Mouse (Mus musculus) liver, embryonic 14.5 days (tissue): ENCODE measurements around the gene Tns3. TPM values are rescaled to one million over a fixed set of nuclear protein-coding genes. Genes with fewer than 3 reads are reported as not detected.

Experiments
- ATAC-seq: fragments of 200-750 bp; cut with Nextera tagmentation; 2 replicates; pipeline ENCODE4 v1.8.0; 2017; ENCODE audit warnings: moderate number of reproducible peaks, mild to moderate bottlenecking, moderate library complexity; ENCODE audit not compliant: insufficient read depth
- DNase-seq, 3 experiments: peaks; one replicate each; pipeline ENCODE4 v3.0.0-alpha.2; 2012 to 2013; ENCODE audit warnings: low read depth in 3 of 3, low spot score in 3 of 3
- H3K27ac ChIP-seq: fragments of 300-500 bp; sonication (generic); 2 replicates; pipeline ENCODE4 v1.5.1; 2014; ENCODE audit warnings: moderate library complexity, mild to moderate bottlenecking, control low read depth, inconsistent platforms
- H3K27me3 ChIP-seq: fragments of 300-500 bp; sonication (generic); 2 replicates; pipeline ENCODE4 v1.6.1; 2014; ENCODE audit warnings: mild to moderate bottlenecking, low read length, moderate library complexity; ENCODE audit not compliant: control insufficient read depth, insufficient read depth
- H3K36me3 ChIP-seq: fragments of 300-500 bp; sonication (generic); replicated peaks from 2 replicates; pipeline ENCODE4 v1.6.1; 2014; ENCODE audit warnings: low read depth; ENCODE audit not compliant: control insufficient read depth, insufficient read depth
- H3K4me1 ChIP-seq, 2 experiments: fragments of 200-500 bp in 1 of 2; fragments of 300-500 bp in 1 of 2; sonication (generic) in 1 of 2; replicated peaks; 2 replicates each; pipeline ENCODE4 v1.6.1; 2012 to 2014; ENCODE audit warnings: antibody characterized with exemption in 1 of 2, inconsistent platforms in 1 of 2, low read length in 1 of 2; ENCODE audit not compliant: control insufficient read depth in 2 of 2, insufficient read depth in 2 of 2
- H3K4me2 ChIP-seq: fragments of 300-500 bp; sonication (generic); 2 replicates; pipeline ENCODE4 v1.6.1; 2014; ENCODE audit warnings: low read depth, mild to moderate bottlenecking, control low read depth, moderate library complexity
- H3K4me3 ChIP-seq, 2 experiments: fragments of 200-500 bp in 1 of 2; fragments of 300-500 bp in 1 of 2; sonication (generic) in 1 of 2; 2 replicates each; pipeline ENCODE4 v1.5.1; 2012 to 2014; ENCODE audit warnings: low read depth in 2 of 2, low read length in 2 of 2, mild to moderate bottlenecking in 2 of 2, control low read depth in 1 of 2, inconsistent platforms in 1 of 2, moderate library complexity in 1 of 2; ENCODE audit not compliant: insufficient read depth in 1 of 2
- H3K9ac ChIP-seq: fragments of 300-500 bp; sonication (generic); replicated peaks from 2 replicates; pipeline ENCODE4 v1.6.1; 2014; ENCODE audit warnings: mild to moderate bottlenecking, control low read depth, moderate library complexity
- H3K9me3 ChIP-seq: fragments of 300-500 bp; sonication (generic); 2 replicates; pipeline ENCODE4 v1.6.1; 2016; ENCODE audit warnings: low read length, mixed read lengths; ENCODE audit not compliant: control insufficient read depth
- CTCF ChIP-seq: IDR thresholded peaks from 2 replicates; pipeline ENCODE4 v1.5.1; 2016; ENCODE audit warnings: antibody characterized with exemption, low read depth, control low read depth
- EP300 ChIP-seq: IDR thresholded peaks from 2 replicates; pipeline ENCODE4 v1.6.1; 2016; ENCODE audit warnings: antibody characterized with exemption, low read depth
- WGBS: fragments of 180-500 bp; shearing (Covaris S2); extraction: QIAGEN DNeasy Blood & Tissue Kit; methylation state at CpG from one replicate; pipeline ENCODE4 v1.1.7; 2014; ENCODE audit not compliant: insufficient replicate concordance; 5-methylcytosine and 5-hydroxymethylcytosine counted together
- polyA plus RNA-seq, 2 experiments: library from polyadenylated mRNA; depleted of rRNA in 1 of 2; stranded (reverse) in 1 of 2; unstranded in 1 of 2; fragments of >200 nt; fragmentation: Nextera tagmentation in 1 of 2; extraction: Ambion mirVana in 1 of 2; gene quantifications; 2 replicates each; pipeline versions ENCODE4 v1.2.1 to v1.2.3; 2012 to 2014

Tns3 gene
- polyA plus RNA-seq, 2 experiments = 2.0 to 3.0 TPM

DNA sequence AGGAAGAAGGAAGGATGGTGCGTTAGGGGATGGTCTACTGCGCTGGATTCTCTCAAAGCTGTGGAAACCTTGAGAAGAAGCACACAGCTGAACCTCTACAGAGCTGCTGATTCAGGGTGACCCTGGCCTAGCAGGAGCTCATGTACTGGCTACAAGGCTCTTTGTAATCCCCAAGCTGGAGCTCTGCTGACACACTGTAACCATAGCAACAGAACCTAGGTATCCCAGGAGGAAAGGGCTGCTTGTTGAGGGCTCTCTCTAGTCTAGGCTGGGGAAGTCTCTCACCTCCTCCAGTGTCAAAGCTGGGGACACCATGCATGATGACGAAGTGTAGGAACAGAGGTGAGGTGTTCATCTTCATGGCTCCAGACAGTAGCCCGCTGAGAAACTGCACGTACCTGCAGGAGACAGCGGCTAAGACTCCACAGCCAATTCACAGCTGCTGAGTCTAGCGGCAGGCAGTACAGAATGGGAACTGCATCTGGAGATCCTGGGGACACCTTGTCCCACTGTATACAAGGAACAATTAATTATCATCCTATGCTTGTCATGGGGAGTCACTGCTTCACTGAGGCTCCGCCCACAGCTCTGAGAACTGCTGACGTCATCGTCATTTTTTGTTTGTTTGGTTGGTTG lies 132.1 kb downstream of the Tns3 start:
- H3K9ac ChIP-seq = no peak overlapping the region
- ATAC-seq = no peak; the same call in 1 of the 2 replicates
- TF ChIP-seq CTCF (no peak), EP300 (no peak)
- H3K4me3 ChIP-seq = no peak overlapping the region
- no peaks in the 10 kb centered on the region for H3K36me3 ChIP-seq
- no peak overlapping the region for H3K27ac ChIP-seq
- no peak overlapping the region for H3K4me2 ChIP-seq
- no peaks in the 10 kb centered on the region for H3K4me1 ChIP-seq
- no peaks in the 10 kb centered on the region for H3K9me3 ChIP-seq
- DNase-seq = no peak
- WGBS = 73% methylated on average over 10 of the region's 10 CpGs
- H3K27me3 ChIP-seq = no peaks in the 10 kb centered on the region

DNA sequence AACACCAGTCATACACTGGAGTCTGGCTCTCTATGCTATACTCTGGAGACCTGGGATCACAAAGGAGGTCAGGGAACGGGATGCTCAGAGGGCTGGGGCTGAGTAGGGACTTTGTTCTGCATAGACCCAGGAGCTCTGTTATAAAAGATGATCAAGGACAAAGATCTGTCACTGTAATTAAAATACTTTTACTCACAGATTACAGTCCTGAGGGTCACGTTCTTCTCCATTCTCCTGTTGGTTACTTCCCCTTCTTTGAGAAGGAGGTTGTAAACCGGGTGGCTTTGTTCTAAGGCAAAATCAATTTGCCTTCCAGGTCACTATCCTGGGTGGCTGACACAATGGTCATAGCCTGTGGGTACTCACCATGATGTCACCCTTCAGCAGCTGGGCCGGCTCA lies 133.8 kb downstream of the Tns3 start:
- no peaks in the 10 kb centered on the region for H3K4me1 ChIP-seq
- TF ChIP-seq CTCF = no peak
- TF ChIP-seq EP300 = no peak
- H3K27ac ChIP-seq = no peak overlapping the region
- H3K27me3 ChIP-seq = no peaks in the 10 kb centered on the region
- DNase-seq (no peak), ATAC-seq (no peak)
- no peaks in the 10 kb centered on the region for H3K9me3 ChIP-seq
- H3K36me3 ChIP-seq = no peaks in the 10 kb centered on the region
- H3K4me2 ChIP-seq = no peak overlapping the region
- no peak overlapping the region for H3K4me3 ChIP-seq
- WGBS = 52% methylated on average over 4 of the region's 4 CpGs
- H3K9ac ChIP-seq = no peak overlapping the region

DNA sequence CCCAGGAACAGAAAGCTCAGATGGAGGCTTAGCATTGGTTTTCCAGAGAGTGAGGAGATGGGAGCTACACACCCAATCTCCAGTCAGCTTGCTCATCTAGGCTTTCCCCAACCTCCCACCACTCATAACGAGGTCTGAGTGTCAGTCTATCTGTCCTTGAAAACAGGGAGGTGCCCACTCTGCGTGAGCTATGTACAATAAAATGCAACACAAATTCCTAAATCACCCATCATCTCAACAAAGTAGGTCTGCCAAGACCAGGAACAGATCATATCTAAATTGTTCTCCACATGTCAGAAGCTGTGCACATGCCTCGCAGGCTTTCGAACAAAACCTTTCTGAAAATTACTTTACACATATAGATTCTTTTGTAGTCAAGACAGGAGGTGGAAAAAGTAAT lies 134.3 kb downstream of the Tns3 start:
- 68% methylated on average over 4 of the region's 4 CpGs for WGBS
- ATAC-seq = no peak

DNA sequence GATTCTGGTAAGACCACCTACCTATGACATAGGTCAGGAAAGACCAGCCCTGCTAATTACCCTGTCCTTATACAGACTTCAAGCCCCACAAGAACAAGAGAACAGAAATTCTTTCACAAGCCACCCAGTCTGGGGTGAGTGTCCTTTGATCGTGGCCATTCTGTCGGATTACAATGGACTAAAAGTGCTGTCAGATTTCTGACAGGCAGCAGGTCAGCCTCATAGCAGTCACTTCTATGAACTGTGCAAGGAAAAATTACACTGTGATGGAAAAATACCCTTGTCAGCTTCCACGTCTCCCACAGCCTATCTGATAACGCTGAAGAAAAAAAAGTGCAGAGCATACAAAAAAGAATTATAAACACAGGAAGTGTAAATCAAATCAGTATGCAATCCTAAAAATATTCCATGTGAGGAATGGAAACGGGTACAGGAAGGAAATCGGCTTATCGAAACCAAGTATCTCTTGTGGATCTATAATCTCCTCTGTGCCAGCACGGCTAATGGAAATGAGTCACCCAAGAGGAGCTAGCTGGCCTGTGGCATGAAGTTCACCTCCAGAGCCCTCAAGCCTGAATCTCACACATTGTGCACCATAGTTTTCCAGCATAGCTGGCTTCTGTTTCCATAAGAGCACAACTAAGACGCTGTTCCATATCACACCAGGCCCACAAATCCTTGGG lies 138.7 kb downstream of the Tns3 start:
- Histone ChIP-seq H3K9me3 (no peaks in the 10 kb centered on the region), H3K27ac (no peak overlapping the region), H3K4me1 (no peaks in the 10 kb centered on the region), H3K4me2 (no peak overlapping the region), H3K27me3 (no peaks in the 10 kb centered on the region), H3K36me3 (no peaks in the 10 kb centered on the region), H3K9ac (no peak overlapping the region), H3K4me3 (no peak overlapping the region)
- TF ChIP-seq CTCF (no peak), EP300 (no peak)
- WGBS = 60% methylated on average over 9 of the region's 9 CpGs
- ATAC-seq (no peak), DNase-seq (no peak)

More for the DNA sequence above, 134.3 kb downstream of the Tns3 start:
- Histone ChIP-seq H3K9me3 (no peaks in the 10 kb centered on the region), H3K9ac (no peak overlapping the region), H3K4me1 (no peaks in the 10 kb centered on the region), H3K4me2 (no peak overlapping the region), H3K36me3 (no peaks in the 10 kb centered on the region), H3K27ac (no peak overlapping the region), H3K4me3 (no peak overlapping the region), H3K27me3 (no peaks in the 10 kb centered on the region)
- TF ChIP-seq EP300 = no peak
- TF ChIP-seq CTCF = no peak
- DNase-seq = no peak

DNA sequence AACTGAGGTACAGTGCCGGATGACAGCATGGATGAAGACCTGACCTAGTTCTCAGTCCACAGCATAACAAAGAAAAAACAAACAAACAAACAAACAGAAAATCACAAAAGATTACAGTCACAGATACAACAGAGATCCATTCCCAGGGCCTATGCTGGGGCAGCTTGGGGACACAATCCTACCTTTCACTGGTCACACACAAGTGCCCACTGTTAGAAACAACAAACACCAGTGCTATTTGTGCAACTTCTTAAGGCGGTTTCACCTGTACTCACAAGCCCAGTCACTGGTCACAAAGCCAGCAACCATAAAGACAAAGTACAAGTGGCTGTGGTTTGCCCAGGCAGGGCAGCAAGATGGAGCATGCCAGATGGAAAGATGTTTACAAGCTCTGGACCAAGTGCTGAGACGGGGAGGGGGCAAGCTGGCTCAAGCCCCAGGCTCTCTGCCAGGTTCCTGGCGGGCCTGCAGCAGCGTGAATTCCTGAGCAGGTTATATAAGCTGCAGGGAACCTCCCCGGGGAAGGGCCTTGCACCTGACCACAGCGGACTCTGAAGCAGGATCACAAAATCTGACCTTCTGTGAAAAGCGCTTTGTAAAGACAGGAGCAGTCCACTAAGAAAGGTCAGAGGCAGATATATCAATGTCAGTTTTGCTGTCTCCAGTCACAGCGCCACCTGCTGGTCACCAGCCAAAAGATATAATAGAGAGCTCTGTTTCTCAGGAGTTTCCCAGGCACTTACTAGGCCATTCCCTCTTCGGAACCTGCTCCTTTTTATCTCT lies 140.8 kb downstream of the Tns3 start:
- Histone ChIP-seq H3K9ac (no peak overlapping the region), H3K4me2 (no peak overlapping the region), H3K27me3 (no peaks in the 10 kb centered on the region), H3K4me1 (no peaks in the 10 kb centered on the region), H3K4me3 (no peak overlapping the region), H3K27ac (no peak overlapping the region), H3K36me3 (no peaks in the 10 kb centered on the region), H3K9me3 (no peaks in the 10 kb centered on the region)
- DNase-seq (peak in 2 of 3 experiments; percentile 14 to 16), ATAC-seq (peak; percentile 18; the same call in 1 of the 2 replicates)
- WGBS = 43% methylated on average over 10 of the region's 10 CpGs
- TF ChIP-seq EP300 (no peak), CTCF (peak; percentile 83)
